Mouse (Mus musculus) left cerebral cortex, adult 11 months (tissue): ENCODE data around the gene Prss8.
"Not testable (repeated sequence)": the region's sequence is repeated elsewhere in the genome, so short reads cannot be mapped to it uniquely, and the experiment has no call there.

Source experiments
- DNase-seq: peaks from one replicate; pipeline ENCODE4 v3.0.0; 2022; ENCODE audit warnings: low spot score

Prss8 gene

DNA sequence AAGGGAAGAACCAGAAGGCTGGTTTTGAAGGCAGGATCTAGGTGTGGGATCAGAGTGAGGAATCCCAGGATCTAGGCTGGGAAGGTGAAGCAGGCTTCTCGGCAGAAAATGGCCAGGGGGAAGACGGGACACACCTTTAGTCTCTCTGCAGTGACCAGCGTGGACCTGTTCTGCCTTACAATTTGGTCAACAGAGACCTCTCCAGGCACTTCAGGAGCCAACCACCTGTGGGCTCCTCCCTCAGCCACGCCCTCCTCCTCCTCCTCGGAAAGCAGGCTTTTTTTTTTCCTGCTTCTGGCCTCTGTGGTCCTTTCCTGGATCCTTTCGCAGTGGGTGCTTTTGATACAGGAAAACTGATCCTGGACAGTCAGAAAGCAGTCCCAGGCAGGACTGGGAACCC lies at the start of gene Prss8:
Gene Prss8 (minus strand): TSS at position 182 of the 400 bp plus-strand sequence.
- DNase-seq = no peak

DNA sequence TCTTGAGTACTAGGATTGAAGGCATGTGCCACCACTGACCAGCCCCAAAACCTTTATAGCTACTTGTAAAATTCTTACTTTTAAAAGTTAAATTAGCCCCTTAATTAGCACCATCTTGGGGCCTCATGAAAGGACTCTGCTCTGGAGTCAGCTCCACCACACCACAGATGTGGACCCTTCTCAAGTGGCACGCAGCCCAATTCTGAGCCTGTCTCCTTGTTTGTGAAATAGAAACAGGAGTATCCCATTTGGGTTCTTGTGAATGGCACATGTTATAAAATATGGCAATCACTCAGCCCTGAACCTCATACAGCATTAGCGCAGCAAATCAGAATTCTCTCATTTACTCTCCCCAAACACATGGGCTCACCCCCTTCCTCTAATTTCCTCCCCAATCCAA lies 49.0 kb upstream of the Prss8 start:
- DNase-seq = no peak

DNA sequence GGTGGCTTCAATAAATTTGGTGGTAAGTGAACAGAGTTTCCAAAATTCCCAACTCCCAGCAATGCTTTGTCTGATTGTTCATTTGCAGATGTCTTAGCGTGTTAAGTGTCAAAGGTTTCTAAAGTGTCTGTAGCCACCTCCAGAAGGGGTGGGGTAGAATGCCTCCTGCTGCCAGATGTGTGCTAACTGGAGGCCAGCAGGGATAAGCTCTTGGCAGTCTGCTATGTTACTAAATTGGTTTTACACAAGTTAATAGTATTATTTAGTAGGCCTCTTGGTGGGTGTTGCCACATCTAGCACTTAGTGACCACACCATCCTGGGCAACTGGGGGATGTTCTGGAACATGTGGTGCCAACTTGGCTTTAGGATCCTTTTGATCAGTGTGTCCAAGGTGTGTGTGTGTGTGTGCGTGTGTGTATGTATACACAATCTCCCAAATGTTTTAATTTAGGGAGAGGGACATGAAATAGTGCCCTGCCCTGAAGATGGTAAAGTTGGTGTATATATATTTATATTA lies 44.6 kb upstream of the Prss8 start:
- DNase-seq = no peak

DNA sequence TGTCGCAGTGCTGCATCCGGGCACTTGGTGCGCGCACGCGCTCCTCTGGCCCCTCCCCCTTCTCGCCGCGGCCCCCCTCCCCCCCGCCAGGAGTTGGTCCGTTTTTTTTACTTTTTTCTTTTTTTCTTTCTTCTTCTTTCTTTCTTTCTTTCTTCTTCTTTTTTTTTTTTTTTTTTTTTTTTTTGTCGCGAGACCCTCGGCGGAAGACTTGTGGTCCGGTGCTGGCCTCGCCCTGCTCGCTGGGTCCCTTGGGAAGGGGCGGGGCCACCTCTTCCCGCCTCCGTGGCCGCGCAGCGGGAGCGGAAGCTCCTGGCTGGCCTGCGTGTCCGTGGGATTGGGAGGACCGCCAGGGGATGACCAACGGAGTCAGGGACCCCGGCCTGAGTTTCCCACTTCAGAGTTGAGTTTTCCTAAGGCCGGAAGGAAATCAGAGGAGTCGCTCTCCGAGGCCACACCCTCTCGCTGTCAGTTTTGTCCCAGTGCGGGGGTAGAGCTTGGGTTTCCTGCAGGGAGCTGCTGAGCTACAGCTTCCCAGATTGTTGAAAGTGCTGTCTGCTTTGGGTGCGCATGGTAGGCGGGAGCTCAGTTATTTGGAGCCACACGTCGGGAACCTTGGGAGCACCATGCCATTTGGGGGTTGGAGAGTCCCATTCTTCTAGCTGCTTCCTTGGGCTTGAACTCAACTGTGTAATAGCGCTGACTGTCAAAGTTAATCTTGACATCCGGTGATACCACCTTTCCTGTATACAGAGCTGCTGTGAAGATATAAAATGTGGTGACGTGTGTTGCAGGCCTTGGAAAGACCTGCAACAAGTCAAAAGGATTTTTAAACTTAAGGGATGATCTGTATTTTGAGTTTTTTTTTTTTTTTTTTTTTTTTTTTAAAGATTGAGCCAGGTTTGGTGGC lies 38.3 kb upstream of the Prss8 start:
- peak; percentile 59 for DNase-seq

DNA sequence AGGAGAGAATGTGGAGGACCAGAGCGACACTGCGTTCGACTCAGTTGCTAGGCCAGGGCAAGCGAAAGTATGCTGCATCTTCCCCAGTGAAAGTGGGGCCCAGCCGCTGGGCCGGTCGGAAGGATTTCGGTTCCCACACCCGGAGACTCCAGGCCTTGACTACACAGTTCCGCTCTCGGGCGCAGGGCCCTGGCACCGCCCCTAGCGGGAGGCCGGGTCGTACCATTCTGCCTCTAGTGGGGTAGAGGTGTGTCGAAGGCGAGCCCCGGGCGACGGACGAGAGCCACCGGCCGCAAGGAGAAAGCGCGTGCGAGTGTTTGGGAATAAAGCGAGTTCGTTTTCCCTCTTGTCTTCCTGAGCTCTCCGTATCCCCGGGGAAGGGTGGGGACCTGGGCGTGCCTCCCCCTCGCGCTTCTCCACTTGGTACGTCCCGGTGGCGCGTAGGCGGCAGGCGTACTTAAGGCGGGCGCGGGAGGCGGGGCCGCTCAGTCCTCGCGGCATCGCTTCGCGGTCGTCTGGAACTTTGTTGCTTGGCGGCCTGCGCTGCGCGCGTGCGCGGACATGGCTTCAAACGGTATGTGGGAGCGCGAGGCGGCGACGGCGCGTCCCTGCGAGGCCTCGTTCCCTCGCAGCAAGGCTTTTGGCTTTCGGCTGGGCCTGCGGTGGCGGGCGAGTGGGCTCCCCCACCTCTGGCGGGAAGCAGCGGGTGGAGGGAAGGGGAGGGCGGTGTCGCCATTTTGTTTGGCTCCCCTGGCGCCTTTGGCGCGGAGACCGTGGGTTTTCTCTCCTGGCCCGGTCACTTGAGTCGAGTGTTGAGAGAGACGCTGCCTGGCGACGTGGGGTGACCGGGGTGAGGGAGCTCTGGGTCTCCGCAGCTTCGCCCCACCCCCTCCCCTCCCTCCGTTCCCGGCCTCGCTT lies 37.4 kb upstream of the Prss8 start, which contains the start of gene Fus:
Gene Fus (plus strand): TSS at position 454 of the 918 bp plus-strand sequence.
- peak; percentile 90 for DNase-seq

DNA sequence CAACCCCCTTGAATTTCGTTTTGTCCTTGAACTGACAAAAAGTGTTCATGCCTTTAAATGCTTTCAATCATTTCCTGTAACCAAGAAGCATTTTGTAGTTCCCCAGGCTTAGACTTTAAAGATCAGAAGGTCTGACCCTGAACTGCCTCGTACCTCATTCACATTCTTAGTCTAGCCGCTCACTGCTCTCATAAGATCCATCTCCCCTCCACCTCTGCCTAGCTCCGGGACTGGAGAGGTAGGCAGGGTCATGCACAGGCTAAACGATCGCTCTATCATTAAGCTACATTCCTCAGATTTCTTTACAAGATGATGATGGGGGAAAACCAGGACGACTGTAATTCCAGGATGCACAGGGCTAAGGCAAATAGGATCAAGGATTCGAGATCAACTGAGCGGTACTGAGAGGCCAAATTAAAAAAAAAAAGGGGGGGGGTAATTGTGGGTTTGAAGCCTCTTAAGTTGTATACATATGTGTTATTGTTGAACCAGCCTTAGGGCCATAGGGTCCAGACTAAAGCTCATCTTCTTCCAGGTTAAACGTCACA lies 36.5 kb upstream of the Prss8 start:
- no peak for DNase-seq

DNA sequence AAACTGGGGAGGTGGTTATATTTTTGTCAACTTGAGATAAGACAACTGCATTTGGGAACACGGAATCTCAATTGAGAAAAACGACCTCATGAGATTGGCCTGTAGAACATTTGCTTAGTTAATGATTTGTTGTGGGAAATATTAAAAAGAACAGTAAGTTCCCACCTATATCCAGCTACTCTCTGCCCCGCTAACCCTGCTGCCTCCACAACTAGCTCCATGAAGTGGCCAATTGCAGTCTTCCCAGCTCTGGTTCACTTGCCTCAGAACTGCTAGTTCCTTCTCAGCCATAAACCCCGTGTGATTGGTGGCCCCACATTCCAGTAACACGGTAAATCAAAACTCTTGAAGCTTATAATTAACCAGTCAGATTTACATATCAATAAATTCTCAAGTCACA lies 29.5 kb upstream of the Prss8 start:
- DNase-seq = no peak

DNA sequence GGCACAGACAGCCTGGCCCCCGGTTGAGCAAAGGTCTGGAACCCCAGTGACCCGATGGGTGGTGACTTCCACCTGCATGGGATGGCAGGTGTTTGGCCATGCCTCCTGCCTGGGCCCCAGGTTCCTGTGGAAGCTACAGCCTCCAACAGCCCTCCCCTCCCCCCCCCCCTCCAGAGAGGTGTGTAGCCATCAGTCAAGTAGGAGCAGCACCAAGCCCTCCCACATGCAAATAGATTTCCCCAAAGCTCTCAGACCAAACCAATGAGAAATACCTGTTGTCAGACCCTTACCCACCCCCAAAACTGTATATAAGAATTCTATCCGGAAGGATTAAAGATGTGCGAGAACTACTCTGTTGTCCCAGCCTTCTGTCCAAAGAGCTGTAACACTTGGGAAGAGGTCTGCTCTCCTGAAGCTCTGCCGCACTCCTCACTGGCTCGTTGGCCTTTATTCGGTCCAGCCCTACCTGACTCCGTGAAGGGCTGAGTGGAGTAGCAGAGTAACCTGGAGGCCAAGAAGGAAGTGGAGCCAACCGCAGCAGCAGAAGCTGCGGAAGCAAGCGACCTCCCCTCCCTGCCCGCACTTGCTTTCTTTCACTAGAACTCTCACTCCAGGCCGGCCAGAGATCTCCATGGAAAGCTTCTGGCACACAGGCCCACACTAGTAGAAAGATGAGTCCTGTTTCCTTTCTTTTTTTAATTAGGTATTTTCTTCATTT lies 23.1 kb upstream of the Prss8 start:
- no peak for DNase-seq

DNA sequence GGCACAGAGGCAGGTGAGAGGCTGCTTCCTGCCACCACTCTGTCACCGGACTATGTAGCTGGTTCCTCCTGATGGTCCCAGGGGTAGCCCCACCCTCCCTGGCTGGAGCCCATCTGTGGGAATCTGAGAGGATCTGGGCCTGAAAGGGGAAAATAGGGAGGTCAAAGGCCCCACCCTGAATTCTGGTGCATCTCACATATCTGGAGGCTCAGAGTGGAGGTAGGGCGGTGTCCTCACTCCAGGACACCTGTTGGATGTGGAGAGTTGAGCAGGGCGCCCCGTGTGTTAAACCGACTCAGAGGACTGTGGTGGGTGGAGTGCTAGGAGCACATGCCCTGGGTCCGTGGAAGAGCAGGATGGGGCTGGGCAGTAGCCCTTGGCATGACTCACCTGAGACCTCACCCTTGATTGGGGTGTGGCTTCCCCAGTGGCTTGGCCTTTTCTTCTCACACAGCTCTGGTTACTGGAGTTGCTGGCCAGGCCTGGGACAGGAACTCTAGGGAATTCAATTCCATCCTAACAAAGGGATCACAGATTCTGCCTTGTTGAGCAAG lies 16.6 kb upstream of the Prss8 start, which contains the start of gene Prss36:
Gene Prss36 (minus strand): TSS at position 256 of the 554 bp plus-strand sequence.
- no peak for DNase-seq

DNA sequence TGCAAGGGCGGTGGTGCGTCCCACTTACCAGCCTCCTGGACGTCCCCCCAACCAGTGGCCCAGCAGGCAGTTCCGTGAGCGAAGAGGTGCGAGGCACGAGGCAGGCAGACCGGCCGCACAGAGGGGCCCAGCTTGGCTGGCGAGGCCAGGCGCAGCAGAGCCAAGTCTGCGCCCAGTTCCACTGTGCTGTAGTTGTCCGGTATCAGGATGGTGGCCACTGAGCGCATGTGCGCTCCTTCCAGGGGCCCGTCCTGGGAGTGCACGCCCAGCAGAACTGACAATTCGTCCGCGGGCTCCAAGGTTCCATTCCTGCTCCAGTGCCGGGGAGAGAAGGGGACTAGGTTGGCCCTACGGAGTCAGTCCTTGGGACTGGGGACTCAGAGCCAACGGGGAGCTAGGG lies 14.7 kb upstream of the Prss8 start:
- DNase-seq = no peak

DNA sequence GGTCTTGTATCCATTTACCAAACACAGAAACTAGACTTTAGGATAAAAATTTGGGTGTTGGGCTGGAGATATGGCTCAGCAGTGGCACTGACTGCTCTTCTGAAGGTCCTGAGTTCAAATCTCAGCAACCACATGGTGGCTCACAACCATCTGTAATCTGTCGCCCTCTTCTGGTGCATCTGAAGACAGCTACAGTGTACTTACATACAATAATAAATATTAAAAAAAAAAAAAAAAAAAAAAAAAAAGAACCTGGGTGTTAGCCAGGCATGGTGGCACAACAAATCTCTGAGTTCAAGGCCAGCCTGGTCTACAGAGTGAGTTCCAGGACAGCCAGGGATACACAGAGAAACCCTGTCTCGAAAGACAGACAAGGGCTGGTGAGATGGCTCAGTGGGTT lies 12.2 kb upstream of the Prss8 start:
- DNase-seq = not testable (repeated sequence)

DNA sequence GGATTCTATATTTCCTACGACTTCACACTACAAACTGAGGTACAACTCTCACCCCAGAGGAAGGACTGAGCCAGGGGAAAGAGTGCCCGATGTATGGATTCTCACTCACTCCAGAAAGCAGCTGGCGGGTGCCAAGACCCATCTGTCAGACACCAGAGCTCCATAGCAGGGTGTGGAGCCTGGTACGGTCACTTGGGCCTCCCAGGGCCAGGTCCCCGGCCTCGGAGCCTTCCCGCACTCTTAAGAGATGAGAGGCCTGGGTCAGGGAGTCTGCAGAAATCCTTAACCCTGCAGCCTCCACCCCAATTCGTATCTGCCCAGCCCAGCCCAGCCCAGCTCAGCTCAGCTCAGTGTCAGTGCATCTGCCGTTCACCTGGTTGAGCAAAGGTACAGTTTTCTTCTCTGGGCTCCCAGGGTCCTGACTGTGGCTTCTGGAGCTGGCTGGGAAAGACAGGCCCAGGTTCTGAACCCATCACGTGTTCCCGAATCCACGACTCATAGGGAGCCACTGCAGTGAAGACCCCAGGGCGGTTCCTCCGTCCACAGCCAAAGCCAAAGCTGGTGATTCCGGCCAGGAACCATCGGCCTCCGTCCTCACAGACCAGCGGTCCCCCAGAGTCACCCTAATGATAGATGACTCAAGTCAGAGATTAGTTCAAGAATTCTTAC lies 6.4 kb upstream of the Prss8 start:
- no peak for DNase-seq

DNA sequence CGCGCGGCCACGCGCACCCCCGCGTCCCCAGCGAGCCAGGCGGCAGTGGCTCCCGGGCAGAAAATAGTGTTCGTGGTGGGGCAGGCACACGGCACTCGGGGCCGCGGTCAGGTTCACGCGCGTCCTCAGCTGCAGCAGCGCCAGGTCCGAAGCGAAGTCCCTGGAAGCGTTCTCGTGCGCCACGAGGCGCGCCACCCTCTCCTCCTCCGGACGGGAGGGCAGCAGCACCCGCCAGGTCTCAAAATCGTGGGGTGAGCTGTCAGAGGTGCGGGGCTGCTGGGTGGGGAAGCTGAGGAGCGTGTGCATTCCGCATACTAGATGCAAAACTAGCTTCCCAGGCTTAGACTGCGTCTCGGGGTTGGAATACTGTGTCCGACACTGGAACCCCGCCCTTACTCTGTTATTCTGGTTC lies 5.8 kb upstream of the Prss8 start:
- no peak for DNase-seq

DNA sequence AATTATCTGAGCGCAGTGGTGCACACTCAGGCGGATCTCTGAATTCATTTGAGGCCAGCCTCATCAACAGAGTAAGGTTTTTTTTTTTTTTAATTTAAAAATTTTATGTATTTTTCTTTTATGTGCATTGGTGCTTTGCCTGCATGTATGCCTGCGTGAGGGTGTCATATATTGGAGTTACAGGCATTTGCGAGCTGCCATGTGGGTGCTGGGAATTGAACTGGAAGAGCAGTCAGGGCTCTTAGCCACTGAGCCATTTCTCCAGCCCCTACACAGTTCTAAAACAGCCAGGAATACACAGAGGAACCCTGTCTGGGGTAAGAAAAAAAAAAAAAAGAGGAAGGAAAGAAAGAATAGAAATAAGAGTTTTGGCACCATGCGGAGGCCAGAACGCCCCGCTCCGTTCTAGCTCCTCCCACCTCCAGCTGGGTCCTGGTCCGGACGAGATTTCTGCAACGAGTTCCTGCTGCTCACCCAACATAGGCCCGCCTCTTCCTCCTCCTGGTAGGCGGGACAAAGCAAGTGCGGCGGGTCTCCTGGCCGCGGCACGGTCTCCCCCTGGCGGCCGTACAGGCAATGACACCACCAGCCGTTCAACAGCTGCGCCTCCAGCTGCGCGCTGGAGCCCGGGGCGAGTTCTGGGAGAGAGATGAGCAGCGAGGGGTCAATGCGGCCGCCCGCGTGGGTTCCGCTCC lies 5.3 kb upstream of the Prss8 start:
- peak; percentile 94 for DNase-seq

DNA sequence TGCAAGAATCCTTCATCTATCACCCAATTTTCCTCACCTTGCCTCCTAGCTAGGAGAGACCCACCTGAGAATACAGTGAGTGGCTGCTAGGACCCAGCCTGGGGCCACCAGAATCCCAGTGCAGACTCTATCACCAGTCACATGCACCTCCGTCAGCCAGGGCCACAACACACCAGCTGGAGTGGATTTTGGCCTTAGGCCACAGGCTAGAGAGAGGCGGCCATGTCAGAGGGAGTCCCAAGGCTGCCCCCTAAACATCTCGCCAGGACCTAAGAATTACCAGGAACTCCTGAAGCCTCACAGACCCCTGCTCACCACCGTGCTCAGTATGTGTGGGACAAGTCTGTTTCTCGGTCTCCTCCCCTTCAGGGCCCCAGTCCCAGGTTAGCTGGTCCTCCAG lies 4.2 kb upstream of the Prss8 start:
- no peak for DNase-seq

DNA sequence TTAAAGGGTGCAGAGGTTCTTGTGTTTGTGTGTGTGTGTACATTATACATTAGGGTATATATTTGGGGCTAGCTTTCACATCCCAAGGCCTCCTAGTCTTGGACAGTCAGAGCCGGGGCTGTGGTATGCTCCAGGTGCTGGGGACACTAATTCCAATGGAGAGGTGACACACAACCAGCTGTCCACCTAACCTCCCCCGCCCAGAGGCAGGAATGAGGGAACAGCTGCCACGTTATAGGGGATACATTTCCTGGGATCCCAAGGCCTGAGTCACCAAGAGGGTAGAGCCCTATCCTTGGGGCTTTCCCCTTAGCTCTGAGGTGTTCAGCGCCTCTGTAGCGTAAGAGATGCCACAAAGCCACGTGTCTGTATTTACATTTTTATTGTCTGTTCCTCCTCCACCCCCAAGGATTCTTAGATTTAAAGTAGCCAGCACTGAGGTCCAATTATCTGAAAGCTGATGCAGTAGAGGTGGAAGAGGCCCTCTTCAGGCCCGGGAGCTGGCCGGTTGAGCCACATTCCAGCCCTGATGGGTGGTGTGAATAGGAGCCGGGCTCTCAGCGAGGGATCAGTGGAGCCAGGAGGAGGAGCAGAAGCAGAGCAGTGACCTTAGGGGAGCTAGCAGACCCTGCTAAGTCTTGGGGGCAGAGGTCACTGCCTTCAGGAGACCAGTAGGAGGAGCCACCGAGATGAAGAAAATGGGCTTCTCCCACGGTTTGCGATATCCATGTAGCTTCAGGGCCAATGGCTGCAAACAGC lies 2.5 kb upstream of the Prss8 start:
- DNase-seq = no peak

DNA sequence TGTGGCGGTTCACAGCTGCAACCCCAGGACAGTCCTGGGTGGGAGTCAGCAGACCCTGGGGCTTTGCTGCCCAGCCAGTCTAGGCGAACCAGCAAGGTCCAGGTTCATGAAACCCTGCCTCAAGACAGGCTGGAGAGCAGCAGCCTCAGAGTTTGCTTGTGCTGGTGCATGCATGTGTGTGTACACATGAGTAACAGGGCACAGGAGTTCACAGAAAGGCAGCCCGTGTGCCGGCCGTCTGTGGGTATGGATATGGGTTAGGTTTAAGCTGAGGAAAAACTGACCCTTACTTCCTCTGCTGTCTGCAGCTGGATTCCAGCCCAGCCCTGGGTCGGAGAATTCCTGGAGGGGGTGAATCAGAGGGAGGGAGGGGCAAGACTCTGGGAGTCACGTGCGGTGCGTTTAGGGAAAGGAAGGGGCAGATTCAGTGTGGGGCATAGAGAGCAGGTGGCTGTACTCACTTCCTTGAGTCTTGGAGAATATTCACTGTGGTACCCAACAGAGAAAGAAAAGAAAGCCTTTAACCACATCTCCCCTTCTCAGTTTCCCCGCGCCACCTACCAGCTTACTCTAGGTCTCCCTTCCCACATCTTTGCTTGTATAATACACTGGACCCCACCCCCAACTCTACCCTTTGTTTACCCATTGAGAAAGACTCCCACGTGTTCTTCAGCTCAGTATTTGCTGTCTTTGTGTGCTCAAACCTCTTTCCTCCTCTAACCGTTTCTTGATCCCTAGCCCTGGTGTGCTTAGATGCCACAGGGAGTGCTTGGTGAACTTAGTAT lies 1.6 kb upstream of the Prss8 start:
- DNase-seq = no peak

DNA sequence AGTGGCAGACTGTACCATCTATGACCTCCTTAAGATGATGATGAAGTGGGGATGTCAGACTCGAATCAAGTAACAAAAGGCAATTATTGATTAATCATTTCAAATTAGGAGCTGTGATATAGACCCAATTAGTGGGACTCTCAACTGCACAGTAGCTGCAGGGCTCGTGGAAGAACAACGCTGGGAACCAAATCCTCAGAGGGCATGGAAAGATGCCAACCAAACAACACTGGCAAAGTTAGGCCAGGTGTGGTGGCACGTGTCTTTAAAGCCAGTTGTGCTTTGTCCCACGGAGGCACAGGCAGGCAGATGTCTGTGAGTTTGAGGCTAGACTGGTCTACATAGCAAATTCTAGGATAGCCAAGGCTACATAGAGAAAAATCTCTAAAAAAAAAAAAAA lies 732 bp upstream of the Prss8 start:
- no peak for DNase-seq
